Mouse (Mus musculus) forebrain, embryonic 14.5 days (tissue): Measurements from ENCODE around the gene Iyd. TPM values are rescaled to one million over a fixed set of nuclear protein-coding genes. Genes with fewer than 3 reads are reported as not detected.

Experiments used
- ATAC-seq: fragments of 200-750 bp; cut with Nextera tagmentation; 2 replicates; pipeline ENCODE4 v1.8.0; 2017; ENCODE audit warnings: mild to moderate bottlenecking, moderate library complexity
- DNase-seq: peaks from one replicate; pipeline ENCODE4 v3.0.0-alpha.2; 2015; ENCODE audit warnings: low spot score
- H3K27ac ChIP-seq: fragments of 300-500 bp; sonication (generic); 2 replicates; pipeline ENCODE4 v1.5.1; 2014; ENCODE audit warnings: low read depth, mild to moderate bottlenecking, control low read depth, low read length, moderate library complexity
- H3K27me3 ChIP-seq: fragments of 300-500 bp; sonication (generic); replicated peaks from 2 replicates; pipeline ENCODE4 v1.6.1; 2014; ENCODE audit warnings: low read length, control low read depth, mixed read lengths; ENCODE audit not compliant: control insufficient read depth, insufficient read depth
- H3K36me3 ChIP-seq: fragments of 300-500 bp; sonication (generic); 2 replicates; pipeline ENCODE4 v1.6.1; 2014; ENCODE audit warnings: low read length, control low read depth; ENCODE audit not compliant: control insufficient read depth, insufficient read depth
- H3K4me1 ChIP-seq: fragments of 300-500 bp; sonication (generic); 2 replicates; pipeline ENCODE4 v1.6.1; 2014; ENCODE audit warnings: antibody characterized with exemption, low read length, control low read depth; ENCODE audit not compliant: control insufficient read depth, insufficient read depth
- H3K4me2 ChIP-seq: fragments of 300-500 bp; sonication (generic); 2 replicates; pipeline ENCODE4 v1.6.1; 2014; ENCODE audit warnings: mild to moderate bottlenecking, control low read depth, low read length
- H3K4me3 ChIP-seq: fragments of 300-500 bp; sonication (generic); 2 replicates; pipeline ENCODE4 v1.5.1; 2014; ENCODE audit warnings: low read depth, low read length, control low read depth
- H3K9ac ChIP-seq: fragments of 300-500 bp; sonication (generic); 2 replicates; pipeline ENCODE4 v1.6.1; 2014; ENCODE audit warnings: mild to moderate bottlenecking, low read length, control low read depth, moderate library complexity
- H3K9me3 ChIP-seq: fragments of 300-500 bp; sonication (generic); replicated peaks from 2 replicates; pipeline ENCODE4 v1.6.1; 2016; ENCODE audit warnings: low read length, control low read depth, mixed read lengths; ENCODE audit not compliant: control insufficient read depth
- WGBS: fragments of 180-500 bp; shearing (Covaris S2); extraction: QIAGEN DNeasy Blood & Tissue Kit; methylation state at CpG from one replicate; pipeline ENCODE4 v1.1.7; 2014; 5-methylcytosine and 5-hydroxymethylcytosine counted together
- polyA plus RNA-seq: library from polyadenylated mRNA; unstranded; fragments of >200 nt; fragmentation: Nextera tagmentation; extraction: Ambion mirVana; gene quantifications from 2 replicates; pipeline ENCODE4 v1.2.1, GENCODE M21; 2014

Gene Iyd
- polyA plus RNA-seq, 1 experiment from 2014 or later = 0.91 TPM

- H3K4me2 ChIP-seq = no peak overlapping the region
- H3K9ac ChIP-seq = no peak overlapping the region
- no peak overlapping the region for H3K4me3 ChIP-seq
- WGBS = 72% methylated on average over 6 of the region's 6 CpGs
- DNase-seq (no peak), ATAC-seq (no peak)
- H3K27me3 ChIP-seq = no peaks in the 10 kb centered on the region
- no peak overlapping the region for H3K27ac ChIP-seq
- no peaks in the 10 kb centered on the region for H3K36me3 ChIP-seq
- H3K9me3 ChIP-seq = no peaks in the 10 kb centered on the region
- no peaks in the 10 kb centered on the region for H3K4me1 ChIP-seq
Observed at GRCm38 (mm10) chr10:3567821-3568220, 27.8 kb downstream of the Iyd start.

- Histone ChIP-seq H3K36me3 (no peaks in the 10 kb centered on the region), H3K4me2 (no peak overlapping the region), H3K27me3 (no peaks in the 10 kb centered on the region), H3K4me1 (no peaks in the 10 kb centered on the region), H3K9ac (no peak overlapping the region), H3K4me3 (no peak overlapping the region), H3K9me3 (no peaks in the 10 kb centered on the region), H3K27ac (no peak overlapping the region)
- 0 out of 2 replicates have a peak, but pooled peaks have one; percentile 60 for ATAC-seq
- peak; percentile 51 for DNase-seq
- WGBS = 68% methylated on average over 10 of the region's 10 CpGs
Observed at GRCm38 (mm10) chr10:3572723-3573649, 32.9 kb downstream of the Iyd start.

- H3K4me3 ChIP-seq = no peak overlapping the region
- H3K4me2 ChIP-seq = no peak overlapping the region
- H3K27ac ChIP-seq = no peak overlapping the region
- H3K9me3 ChIP-seq = no peaks in the 10 kb centered on the region
- ATAC-seq (no peak), DNase-seq (no peak)
- H3K27me3 ChIP-seq = no peaks in the 10 kb centered on the region
- no peak overlapping the region for H3K9ac ChIP-seq
- no peaks in the 10 kb centered on the region for H3K36me3 ChIP-seq
- H3K4me1 ChIP-seq = no peaks in the 10 kb centered on the region
- WGBS = 71% methylated on average over 4 of the region's 4 CpGs
Observed at GRCm38 (mm10) chr10:3573905-3574500, 34.0 kb downstream of the Iyd start.

DNA sequence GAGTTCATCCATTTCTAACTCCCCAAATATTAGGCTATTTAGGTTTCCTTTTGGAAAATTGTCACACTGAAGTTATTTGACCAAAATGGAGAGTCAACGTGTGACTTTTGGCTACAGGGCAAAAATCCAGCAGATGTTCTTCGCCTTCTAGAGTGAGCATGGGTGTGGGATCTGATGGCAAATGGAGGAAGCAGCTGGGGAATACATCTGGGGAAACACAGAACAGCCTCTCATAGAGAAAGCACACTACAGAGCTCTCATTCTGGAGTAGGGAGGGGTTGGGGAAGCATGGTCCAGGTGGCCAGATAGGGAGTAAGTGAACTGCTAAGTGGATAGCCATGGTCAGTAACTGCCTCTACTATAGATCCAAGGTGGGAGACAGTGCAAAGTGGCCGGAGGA, 50.6 kb downstream of the Iyd start:
- DNase-seq = no peak
- 91% methylated on average over 3 of the region's 3 CpGs for WGBS
- no peaks in the 10 kb centered on the region for H3K36me3 ChIP-seq
- no peak overlapping the region for H3K27ac ChIP-seq
- H3K4me2 ChIP-seq = no peak overlapping the region
- ATAC-seq = no peak
- H3K4me3 ChIP-seq = no peak overlapping the region
- H3K9ac ChIP-seq = no peak overlapping the region
- no peaks in the 10 kb centered on the region for H3K9me3 ChIP-seq
- H3K27me3 ChIP-seq = no peaks in the 10 kb centered on the region
- 0 out of 2 replicates have a peak, but pooled peaks cover 3% of the 10 kb centered on the region for H3K4me1 ChIP-seq

DNA sequence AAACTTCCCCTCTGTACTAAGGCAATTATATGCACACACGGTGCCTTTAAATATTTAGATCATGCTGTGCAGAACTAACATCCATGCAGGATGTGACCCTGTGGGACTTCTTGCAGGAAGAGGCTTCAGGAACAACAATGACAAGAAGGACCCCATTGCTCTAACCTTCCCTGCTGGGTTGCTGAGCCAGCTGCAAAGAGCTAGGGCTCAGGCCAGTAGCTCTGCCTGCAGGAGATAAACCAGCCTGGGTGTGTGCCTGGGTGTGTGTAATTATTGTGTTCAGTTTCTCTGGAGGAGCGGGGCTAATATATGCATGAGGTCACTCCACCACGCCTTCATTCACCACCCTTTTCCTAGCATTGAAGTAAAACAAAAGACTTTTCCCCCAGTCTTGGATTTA, 51.8 kb downstream of the Iyd start:
- 10% methylated on average over 3 of the region's 3 CpGs for WGBS
- Histone ChIP-seq H3K9me3 (no peaks in the 10 kb centered on the region), H3K27ac (no peak overlapping the region), H3K9ac (no peak overlapping the region), H3K27me3 (no peaks in the 10 kb centered on the region), H3K4me1 (0 out of 2 replicates have a peak, but pooled peaks cover 3% of the 10 kb centered on the region), H3K4me3 (no peak overlapping the region), H3K36me3 (no peaks in the 10 kb centered on the region), H3K4me2 (no peak overlapping the region)
- no peak for DNase-seq
- ATAC-seq = peak; percentile 61

DNA sequence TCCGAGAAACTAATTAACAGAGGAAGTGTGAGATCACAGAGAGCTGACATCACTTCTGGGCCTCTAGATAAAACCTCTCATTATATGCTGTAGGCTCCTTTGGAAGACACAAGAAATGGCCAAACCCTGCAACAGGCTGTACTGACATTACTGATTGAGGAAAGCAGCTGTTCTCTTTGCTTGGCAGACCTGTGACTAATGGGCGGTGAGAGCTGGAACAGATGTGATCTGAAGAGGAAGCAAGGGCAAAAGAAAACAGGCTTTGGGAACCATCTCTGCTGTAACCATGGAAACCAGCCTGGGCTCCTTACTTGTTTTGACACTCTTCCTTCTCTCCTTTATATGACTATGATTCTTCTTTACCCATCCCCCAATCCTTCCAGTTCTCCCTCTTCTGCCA, 56.7 kb downstream of the Iyd start:
- 83% methylated on average over 2 of the region's 2 CpGs for WGBS
- DNase-seq = no peak
- no peaks in the 10 kb centered on the region for H3K9me3 ChIP-seq
- H3K4me3 ChIP-seq = no peak overlapping the region
- H3K9ac ChIP-seq = no peak overlapping the region
- H3K27ac ChIP-seq = no peak overlapping the region
- H3K4me2 ChIP-seq = no peak overlapping the region
- 0 out of 2 replicates have a peak, but pooled peaks cover 2% of the 10 kb centered on the region for H3K4me1 ChIP-seq
- no peaks in the 10 kb centered on the region for H3K27me3 ChIP-seq
- no peak for ATAC-seq
- no peaks in the 10 kb centered on the region for H3K36me3 ChIP-seq

DNA sequence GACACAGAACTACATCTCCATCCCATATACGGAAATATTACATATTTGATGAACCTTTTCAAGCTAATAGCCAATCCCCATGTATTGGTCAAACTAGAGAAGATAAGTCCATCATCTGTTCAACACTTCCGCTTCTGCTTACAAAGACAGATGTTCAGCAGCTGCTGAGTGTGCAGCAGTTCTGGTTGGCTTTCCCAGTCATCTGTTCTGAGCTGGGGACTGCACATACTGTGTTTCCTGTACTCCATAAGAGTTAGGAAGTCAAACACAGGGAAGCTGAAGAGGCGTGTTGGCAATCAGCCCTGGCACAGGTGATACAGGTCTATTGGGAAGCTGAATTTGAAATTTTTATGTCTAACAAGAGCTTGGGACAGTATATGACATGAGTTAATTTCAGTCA, 57.7 kb downstream of the Iyd start:
- H3K27ac ChIP-seq = no peak overlapping the region
- H3K9me3 ChIP-seq = no peaks in the 10 kb centered on the region
- H3K4me2 ChIP-seq = no peak overlapping the region
- no peak for DNase-seq
- H3K4me1 ChIP-seq = no peaks in the 10 kb centered on the region
- no peak for ATAC-seq
- WGBS = 93% methylated on average over 3 of the region's 3 CpGs
- no peak overlapping the region for H3K9ac ChIP-seq
- no peaks in the 10 kb centered on the region for H3K27me3 ChIP-seq
- H3K36me3 ChIP-seq = no peaks in the 10 kb centered on the region
- no peak overlapping the region for H3K4me3 ChIP-seq
